Mouse (Mus musculus) embryo, embryonic 9.5 days (tissue): ENCODE measurements around the gene Fut8.
"Not testable (repeated sequence)": the region's sequence is repeated elsewhere in the genome, so short reads cannot be mapped to it uniquely, and the experiment has no call there.

Experiments
- DNase-seq: peaks from one replicate; pipeline ENCODE4 v3.0.0-alpha.2; 2017; ENCODE audit errors: extremely low spot score

Gene Fut8

GRCm38 (mm10) chr12:77500439-77501055, 262.6 kb downstream of the Fut8 start:
- no peak for DNase-seq

- DNase-seq = peak; percentile 27
Observed at GRCm38 (mm10) chr12:77501466-77502240, 263.7 kb downstream of the Fut8 start.

GRCm38 (mm10) chr12:77502243-77502642, 264.3 kb downstream of the Fut8 start:
- DNase-seq = no peak

GRCm38 (mm10) chr12:77505431-77505830, 267.5 kb downstream of the Fut8 start:
- DNase-seq = no peak

- no peak for DNase-seq
Observed at GRCm38 (mm10) chr12:77507770-77508169, 269.8 kb downstream of the Fut8 start.

- DNase-seq = no peak
Observed at GRCm38 (mm10) chr12:77510758-77511157, 272.8 kb downstream of the Fut8 start.

- DNase-seq = no peak
Observed at GRCm38 (mm10) chr12:77511206-77511605, 273.3 kb downstream of the Fut8 start.

GRCm38 (mm10) chr12:77511631-77512030, 273.7 kb downstream of the Fut8 start:
- no peak for DNase-seq

- no peak for DNase-seq
Observed at GRCm38 (mm10) chr12:77516805-77517204, 278.9 kb downstream of the Fut8 start.

GRCm38 (mm10) chr12:77517691-77518090, 279.8 kb downstream of the Fut8 start:
- no peak for DNase-seq

- DNase-seq = no peak
Observed at GRCm38 (mm10) chr12:77519534-77520102, 281.7 kb downstream of the Fut8 start.

GRCm38 (mm10) chr12:77524014-77524413, 286.1 kb downstream of the Fut8 start:
- not testable (repeated sequence) for DNase-seq
